Mouse (Mus musculus): ENCODE results near the gene Nol4l. TPM values are rescaled to one million over a fixed set of nuclear protein-coding genes. Genes with fewer than 3 reads are reported as not detected.

Gene Nol4l
- polyA plus RNA-seq, 1 experiment from 2014 or later = 6.9 TPM

GRCm38 (mm10) chr2:153558464-153558863 lies 28.7 kb upstream of the Nol4l start:
- H3K4me1 ChIP-seq (replicated peaks) = peaks cover 37% of the 10 kb centered on the region
- WGBS = 59% methylated on average over 6 of the region's 6 CpGs
- no peaks in the 10 kb centered on the region for H3K9me3 ChIP-seq (replicated peaks)

GRCm38 (mm10) chr2:153557259-153557658 lies 27.5 kb upstream of the Nol4l start:
- Histone ChIP-seq H3K27ac (no peak overlapping the region), H3K36me3 (no peaks in the 10 kb centered on the region), H3K27me3 (no peaks in the 10 kb centered on the region), H3K4me3 (no peak overlapping the region), H3K9me3 (replicated peaks) (no peaks in the 10 kb centered on the region), H3K4me1 (replicated peaks) (peaks cover 32% of the 10 kb centered on the region), H3K9ac (no peak overlapping the region), H3K4me2 (no peak overlapping the region)
- no peak for ATAC-seq (replicated peaks; ENCODE audit: insufficient number of reproducible peaks, insufficient read depth, low FRiP score, low read depth)
- WGBS = 51% methylated on average over 4 of the region's 4 CpGs

More at GRCm38 (mm10) chr2:153558464-153558863, 28.7 kb upstream of the Nol4l start:
- H3K4me2 ChIP-seq = no peak overlapping the region
- no peaks in the 10 kb centered on the region for H3K27me3 ChIP-seq
- H3K27ac ChIP-seq = no peak overlapping the region
- H3K4me3 ChIP-seq = no peak overlapping the region
- H3K36me3 ChIP-seq = no peaks in the 10 kb centered on the region
- no peak overlapping the region for H3K9ac ChIP-seq
- ATAC-seq (replicated peaks; ENCODE audit: insufficient number of reproducible peaks, insufficient read depth, low FRiP score, low read depth) = no peak

- no peaks in the 10 kb centered on the region for H3K27me3 ChIP-seq
- H3K9ac ChIP-seq = no peak overlapping the region
- H3K36me3 ChIP-seq = no peaks in the 10 kb centered on the region
- no peak for ATAC-seq (replicated peaks; ENCODE audit: insufficient number of reproducible peaks, insufficient read depth, low FRiP score, low read depth)
- H3K4me2 ChIP-seq = no peak overlapping the region
- H3K27ac ChIP-seq = no peak overlapping the region
- no peak overlapping the region for H3K4me3 ChIP-seq
- H3K4me1 ChIP-seq (replicated peaks) = peaks cover 22% of the 10 kb centered on the region
- WGBS = 66% methylated on average over 9 of the region's 9 CpGs
- H3K9me3 ChIP-seq (replicated peaks) = no peaks in the 10 kb centered on the region
Measured at GRCm38 (mm10) chr2:153556208-153556607, 26.4 kb upstream of the Nol4l start.

DNA sequence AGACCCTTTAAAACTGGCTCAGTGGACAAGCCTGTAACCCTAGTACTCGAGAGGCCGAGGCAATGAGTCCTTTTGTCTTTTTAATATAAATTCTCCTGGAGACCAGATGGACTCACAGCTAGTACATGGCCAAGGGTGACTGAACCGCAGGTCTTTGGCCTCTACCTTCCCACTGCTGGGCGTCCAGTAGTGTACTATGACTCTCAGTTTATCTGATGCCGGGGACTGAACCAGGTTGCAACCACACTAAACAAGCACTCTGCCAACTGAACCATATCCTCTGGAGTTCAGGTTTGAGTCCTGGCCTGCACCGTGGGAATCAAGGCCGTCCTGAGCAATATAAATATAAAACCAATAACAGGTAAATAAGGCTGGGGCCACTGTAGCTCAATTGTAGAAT lies 24.8 kb upstream of the Nol4l start:
- Histone ChIP-seq H3K4me2 (no peak overlapping the region), H3K4me1 (replicated peaks) (peaks cover 10% of the 10 kb centered on the region), H3K36me3 (no peaks in the 10 kb centered on the region), H3K4me3 (no peak overlapping the region), H3K9me3 (replicated peaks) (no peaks in the 10 kb centered on the region), H3K27me3 (no peaks in the 10 kb centered on the region), H3K27ac (no peak overlapping the region), H3K9ac (no peak overlapping the region)
- no peak for ATAC-seq (replicated peaks; ENCODE audit: insufficient number of reproducible peaks, insufficient read depth, low FRiP score, low read depth)
- 87% methylated on average over 7 of the region's 7 CpGs for WGBS

GRCm38 (mm10) chr2:153549486-153549885 lies 19.7 kb upstream of the Nol4l start:
- H3K36me3 ChIP-seq = no peaks in the 10 kb centered on the region
- 0 out of 2 replicates have a peak overlapping the region, but pooled peaks have one; percentile 1 for H3K9ac ChIP-seq
- H3K27me3 ChIP-seq = no peaks in the 10 kb centered on the region
- H3K4me1 ChIP-seq (replicated peaks) = peaks cover 31% of the 10 kb centered on the region
- 36% methylated on average over 8 of the region's 8 CpGs for WGBS
- peak overlapping the region; percentile 64 for H3K27ac ChIP-seq
- peak; percentile 41; the same call in 1 of the 2 replicates for ATAC-seq (replicated peaks; ENCODE audit: insufficient number of reproducible peaks, insufficient read depth, low FRiP score, low read depth)
- no peaks in the 10 kb centered on the region for H3K9me3 ChIP-seq (replicated peaks)
- H3K4me2 ChIP-seq = no peak overlapping the region
- H3K4me3 ChIP-seq = no peak overlapping the region

DNA sequence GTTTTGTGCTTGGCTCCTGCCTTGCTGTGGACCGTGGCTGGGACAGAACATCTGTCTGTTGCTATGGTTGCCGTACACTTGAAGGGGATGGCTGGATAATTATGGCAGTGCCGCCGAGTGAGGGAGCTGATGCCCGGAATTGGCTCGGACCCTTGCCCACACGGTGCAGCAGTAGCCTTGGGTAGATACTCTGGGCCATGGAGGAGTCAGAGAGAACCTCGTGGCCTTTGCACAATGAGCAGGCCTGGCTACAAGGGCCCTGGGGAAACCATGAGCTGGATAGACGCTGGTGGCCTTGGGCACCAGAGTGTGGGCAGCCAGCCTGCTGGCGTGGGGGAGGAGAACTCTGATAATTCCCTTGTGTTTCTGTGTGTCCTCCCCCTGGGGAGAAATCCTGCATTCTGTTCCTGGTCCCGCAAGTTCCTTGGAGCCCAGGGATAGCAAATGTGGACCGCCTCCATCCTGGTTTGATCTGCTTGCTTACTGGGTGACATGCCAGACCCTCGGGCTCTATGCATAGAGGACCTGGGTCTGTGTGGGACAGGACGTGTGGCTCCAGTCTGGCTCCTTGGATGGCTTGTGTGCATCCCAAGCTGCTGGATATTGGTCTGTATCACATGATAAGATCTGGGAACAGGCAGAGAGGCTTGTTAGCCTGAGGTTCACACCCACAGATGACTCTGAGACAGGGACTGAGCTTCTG lies 18.6 kb upstream of the Nol4l start:
- Histone ChIP-seq H3K27me3 (no peaks in the 10 kb centered on the region), H3K4me1 (replicated peaks) (peaks cover 31% of the 10 kb centered on the region), H3K4me2 (no peak overlapping the region), H3K4me3 (no peak overlapping the region), H3K9ac (no peak overlapping the region), H3K9me3 (replicated peaks) (no peaks in the 10 kb centered on the region), H3K27ac (peak overlapping the region; percentile 64), H3K36me3 (no peaks in the 10 kb centered on the region)
- WGBS = 34% methylated on average over 14 of the region's 14 CpGs
- no peak for ATAC-seq (replicated peaks; ENCODE audit: insufficient number of reproducible peaks, insufficient read depth, low FRiP score, low read depth)

DNA sequence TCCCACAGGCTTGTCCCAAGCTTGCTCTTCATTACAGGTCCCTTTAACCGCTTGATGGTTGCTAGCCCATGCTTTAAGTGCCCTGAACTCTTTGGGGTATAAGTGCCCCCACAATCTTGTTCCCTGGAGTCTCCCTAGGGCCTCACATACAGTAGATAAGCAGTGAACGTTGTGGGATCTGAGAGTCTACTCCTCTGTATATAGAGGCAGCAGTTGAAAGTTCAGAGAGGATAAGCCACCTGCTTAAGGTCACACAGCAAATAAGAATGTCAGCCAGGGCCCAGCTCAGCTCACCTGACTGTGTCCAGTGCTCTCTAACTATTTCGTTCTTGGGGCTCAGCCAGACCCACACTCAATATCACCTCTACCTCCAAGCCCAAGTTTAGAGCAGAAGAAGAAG lies 17.9 kb upstream of the Nol4l start:
- no peak overlapping the region for H3K27ac ChIP-seq
- H3K36me3 ChIP-seq = no peaks in the 10 kb centered on the region
- H3K4me1 ChIP-seq (replicated peaks) = peaks cover 31% of the 10 kb centered on the region
- ATAC-seq (replicated peaks; ENCODE audit: insufficient number of reproducible peaks, insufficient read depth, low FRiP score, low read depth) = no peak
- H3K9me3 ChIP-seq (replicated peaks) = no peaks in the 10 kb centered on the region
- no peak overlapping the region for H3K4me2 ChIP-seq
- peaks cover 2% of the 10 kb centered on the region; the same call in 1 of the 2 replicates for H3K27me3 ChIP-seq
- H3K9ac ChIP-seq = no peak overlapping the region
- no peak overlapping the region for H3K4me3 ChIP-seq
- 63% methylated on average over 3 of the region's 3 CpGs for WGBS

DNA sequence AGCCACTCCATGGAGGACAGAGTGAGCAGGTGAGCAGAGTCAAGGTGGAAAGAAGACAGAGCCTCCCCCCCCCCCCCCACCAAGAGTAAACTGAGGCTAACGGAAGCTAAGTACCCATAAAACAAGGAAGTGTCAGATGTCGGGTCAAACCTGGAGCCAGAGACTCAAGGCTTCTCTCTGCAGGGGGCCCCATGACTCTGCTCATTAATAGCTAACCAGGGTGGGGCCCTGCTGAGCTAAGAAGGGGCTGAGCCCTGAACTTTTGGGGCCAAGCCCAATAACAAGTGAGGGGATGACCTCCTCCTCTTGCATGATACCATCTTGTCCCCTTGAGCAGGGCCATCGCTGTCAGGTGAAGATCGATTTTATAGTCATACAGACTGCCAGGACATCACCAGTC lies 17.2 kb upstream of the Nol4l start:
- WGBS = 63% methylated on average over 4 of the region's 4 CpGs
- Histone ChIP-seq H3K9me3 (replicated peaks) (no peaks in the 10 kb centered on the region), H3K27me3 (peaks cover 2% of the 10 kb centered on the region; the same call in 1 of the 2 replicates), H3K4me1 (replicated peaks) (peaks cover 31% of the 10 kb centered on the region), H3K36me3 (no peaks in the 10 kb centered on the region), H3K4me2 (no peak overlapping the region), H3K4me3 (no peak overlapping the region), H3K27ac (no peak overlapping the region), H3K9ac (no peak overlapping the region)
- ATAC-seq (replicated peaks; ENCODE audit: insufficient number of reproducible peaks, insufficient read depth, low FRiP score, low read depth) = no peak

- no peak overlapping the region for H3K4me2 ChIP-seq
- H3K4me1 ChIP-seq (replicated peaks) = peaks cover 31% of the 10 kb centered on the region
- no peaks in the 10 kb centered on the region for H3K36me3 ChIP-seq
- no peak overlapping the region for H3K9ac ChIP-seq
- H3K9me3 ChIP-seq (replicated peaks) = no peaks in the 10 kb centered on the region
- H3K4me3 ChIP-seq = no peak overlapping the region
- peaks cover 2% of the 10 kb centered on the region; the same call in 1 of the 2 replicates for H3K27me3 ChIP-seq
- WGBS = 27% methylated on average over 5 of the region's 5 CpGs
- no peak overlapping the region for H3K27ac ChIP-seq
- no peak for ATAC-seq (replicated peaks; ENCODE audit: insufficient number of reproducible peaks, insufficient read depth, low FRiP score, low read depth)
Measured at GRCm38 (mm10) chr2:153546471-153546870, 16.7 kb upstream of the Nol4l start.

- ATAC-seq (replicated peaks; ENCODE audit: insufficient number of reproducible peaks, insufficient read depth, low FRiP score, low read depth) = no peak
- no peaks in the 10 kb centered on the region for H3K36me3 ChIP-seq
- no peak overlapping the region for H3K4me2 ChIP-seq
- H3K9me3 ChIP-seq (replicated peaks) = no peaks in the 10 kb centered on the region
- H3K27me3 ChIP-seq = peaks cover 2% of the 10 kb centered on the region; the same call in 1 of the 2 replicates
- H3K4me1 ChIP-seq (replicated peaks) = peaks cover 30% of the 10 kb centered on the region
- no peak overlapping the region for H3K9ac ChIP-seq
- no peak overlapping the region for H3K4me3 ChIP-seq
- H3K27ac ChIP-seq = no peak overlapping the region
- 64% methylated on average over 4 of the region's 4 CpGs for WGBS
Measured at GRCm38 (mm10) chr2:153544771-153545170, 15.0 kb upstream of the Nol4l start.

DNA sequence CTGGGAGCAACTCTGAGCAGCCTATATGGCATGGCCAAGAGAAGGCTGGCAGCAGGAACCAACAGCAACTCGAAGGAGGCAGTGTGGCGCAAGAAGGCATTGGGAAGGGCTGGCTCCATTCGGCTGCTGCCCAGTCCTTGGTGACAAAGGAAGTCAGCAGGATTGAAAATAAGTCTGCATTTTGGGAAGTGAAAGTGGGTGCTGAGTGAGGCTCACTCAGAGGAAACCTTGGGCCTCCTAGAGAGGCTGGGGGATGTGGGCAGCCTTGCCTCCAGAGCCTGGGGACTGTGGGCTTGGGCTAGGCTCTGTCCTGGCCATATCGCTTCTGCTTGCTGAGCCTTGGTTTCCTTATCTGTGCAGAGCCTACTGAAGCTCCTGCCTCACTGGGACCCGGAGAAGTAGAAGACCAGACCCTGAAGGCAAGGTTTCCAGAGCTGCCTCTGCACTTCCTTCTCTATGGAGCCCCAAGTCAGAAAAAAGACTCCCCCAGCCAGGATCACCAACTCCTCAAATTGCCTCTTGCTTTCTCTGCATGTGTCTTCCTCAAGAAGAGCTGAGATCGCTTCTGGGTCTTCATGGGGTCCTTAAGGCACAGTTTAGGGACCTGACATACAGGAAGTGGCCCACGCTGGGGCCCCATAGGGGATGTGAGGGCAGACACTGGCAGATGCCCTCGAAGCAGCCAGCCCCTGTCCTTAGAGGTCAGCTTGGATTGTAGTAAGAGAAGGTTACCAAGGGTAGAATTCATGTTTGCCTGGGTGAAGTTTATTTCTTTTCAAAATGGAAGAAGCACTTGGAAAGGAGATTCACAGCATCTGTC lies 14.3 kb upstream of the Nol4l start:
- Histone ChIP-seq H3K4me2 (no peak overlapping the region), H3K9me3 (replicated peaks) (no peaks in the 10 kb centered on the region), H3K9ac (no peak overlapping the region), H3K27me3 (peaks cover 2% of the 10 kb centered on the region; the same call in 1 of the 2 replicates), H3K27ac (no peak overlapping the region), H3K4me1 (replicated peaks) (peaks cover 23% of the 10 kb centered on the region), H3K36me3 (no peaks in the 10 kb centered on the region), H3K4me3 (no peak overlapping the region)
- WGBS = 67% methylated on average over 8 of the region's 8 CpGs
- ATAC-seq (replicated peaks; ENCODE audit: insufficient number of reproducible peaks, insufficient read depth, low FRiP score, low read depth) = no peak

Data from heart, embryonic 15.5 days (tissue).